Mouse (Mus musculus) bone marrow, adult 2 months (tissue): ENCODE data around the gene Nit1. TPM values are rescaled to one million over a fixed set of nuclear protein-coding genes. Genes with fewer than 3 reads are reported as not detected.
"Not testable (repeated sequence)": the region's sequence is repeated elsewhere in the genome, so short reads cannot be mapped to it uniquely, and the experiment has no call there.

Source experiments
- H3K27ac ChIP-seq: fragments of 200-500 bp; 2 replicates; pipeline ENCODE4 v1.5.1; 2012; ENCODE audit warnings: low read depth, mild to moderate bottlenecking, control low read depth, inconsistent platforms, low read length; ENCODE audit not compliant: control insufficient read depth, poor library complexity, insufficient read depth
- H3K4me1 ChIP-seq: fragments of 200-500 bp; 2 replicates; pipeline ENCODE4 v1.6.1; 2011; ENCODE audit warnings: low read length; ENCODE audit not compliant: control insufficient read depth, insufficient read depth
- H3K4me3 ChIP-seq: fragments of 200-500 bp; replicated peaks from 2 replicates; pipeline ENCODE3; 2011; ENCODE audit warnings: mild to moderate bottlenecking, low read depth, low read length, control low read depth; ENCODE audit not compliant: control insufficient read depth
- CTCF ChIP-seq: fragments of 200-500 bp; IDR thresholded peaks from 2 replicates; pipeline ENCODE4 v1.5.1; 2011; ENCODE audit warnings: low read length, control low read depth; ENCODE audit not compliant: control insufficient read depth, insufficient read depth
- POLR2A ChIP-seq: fragments of 200-500 bp; IDR thresholded peaks from 2 replicates; pipeline ENCODE4 v1.6.1; 2011; ENCODE audit warnings: low read depth, mild to moderate bottlenecking, control low read depth, low read length, borderline replicate concordance; ENCODE audit not compliant: control insufficient read depth
- WGBS: fragments of 180-500 bp; shearing (Covaris S2); methylation state at CpG from one replicate; pipeline ENCODE4 v1.1.7; 2018; 5-methylcytosine and 5-hydroxymethylcytosine counted together
- polyA plus RNA-seq: library from polyadenylated mRNA; stranded (reverse); fragments of >200 nt; gene quantifications from 2 replicates; pipeline ENCODE4 v1.2.4, GENCODE M21; 2011; ENCODE audit warnings: low replicate concordance; ENCODE audit not compliant: missing spikeins, insufficient read depth, insufficient read length

Gene Nit1
- polyA plus RNA-seq, 1 experiment, result 18.8 TPM

GRCm38 (mm10) chr1:171343922-171344677, 1.3 kb downstream of the Nit1 start:
- WGBS, result 84% methylated on average over 9 of the region's 9 CpGs
- H3K27ac ChIP-seq, result no peak overlapping the region
- no peaks in the 10 kb centered on the region; the same call in 1 of the 2 replicates for H3K4me1 ChIP-seq
- TF ChIP-seq POLR2A (no peak), CTCF (no peak)
- H3K4me3 ChIP-seq, result no peak overlapping the region

GRCm38 (mm10) chr1:171342262-171343207, 2.9 kb downstream of the Nit1 start:
- no peak for TF ChIP-seq CTCF
- TF ChIP-seq POLR2A, result no peak
- H3K27ac ChIP-seq, result no peak overlapping the region
- 93% methylated on average over 16 of the region's 16 CpGs for WGBS

DNA sequence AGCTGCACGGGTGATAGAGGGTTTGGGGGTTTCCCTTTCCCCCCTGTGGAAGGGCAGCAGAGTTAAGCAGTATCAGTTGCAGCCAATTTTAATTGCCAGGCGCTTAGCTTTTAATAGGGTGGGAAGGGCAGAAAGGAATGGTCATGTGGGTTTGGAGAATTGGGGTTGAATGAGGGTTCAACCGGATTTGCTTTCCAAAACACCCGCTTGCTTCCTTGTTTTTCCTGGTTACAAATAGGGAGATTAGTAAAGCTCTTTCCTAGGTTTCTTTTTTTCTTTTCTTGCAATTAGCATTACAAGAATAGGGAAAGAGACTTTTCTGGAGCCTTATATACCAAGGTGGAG, 15.3 kb downstream of the Nit1 start:
- TF ChIP-seq POLR2A (no peak), CTCF (no peak)
- peaks cover 1% of the 10 kb centered on the region; the same call in 1 of the 2 replicates for H3K4me1 ChIP-seq
- H3K4me3 ChIP-seq, result peak overlapping the region; percentile 82
- WGBS, result under 1% methylated on average over 4 of the region's 4 CpGs
- H3K27ac ChIP-seq, result peak overlapping the region; percentile 56; the same call in 1 of the 2 replicates

More at GRCm38 (mm10) chr1:171342262-171343207, 2.9 kb downstream of the Nit1 start:
- no peak overlapping the region for H3K4me3 ChIP-seq
- no peaks in the 10 kb centered on the region; the same call in 1 of the 2 replicates for H3K4me1 ChIP-seq

DNA sequence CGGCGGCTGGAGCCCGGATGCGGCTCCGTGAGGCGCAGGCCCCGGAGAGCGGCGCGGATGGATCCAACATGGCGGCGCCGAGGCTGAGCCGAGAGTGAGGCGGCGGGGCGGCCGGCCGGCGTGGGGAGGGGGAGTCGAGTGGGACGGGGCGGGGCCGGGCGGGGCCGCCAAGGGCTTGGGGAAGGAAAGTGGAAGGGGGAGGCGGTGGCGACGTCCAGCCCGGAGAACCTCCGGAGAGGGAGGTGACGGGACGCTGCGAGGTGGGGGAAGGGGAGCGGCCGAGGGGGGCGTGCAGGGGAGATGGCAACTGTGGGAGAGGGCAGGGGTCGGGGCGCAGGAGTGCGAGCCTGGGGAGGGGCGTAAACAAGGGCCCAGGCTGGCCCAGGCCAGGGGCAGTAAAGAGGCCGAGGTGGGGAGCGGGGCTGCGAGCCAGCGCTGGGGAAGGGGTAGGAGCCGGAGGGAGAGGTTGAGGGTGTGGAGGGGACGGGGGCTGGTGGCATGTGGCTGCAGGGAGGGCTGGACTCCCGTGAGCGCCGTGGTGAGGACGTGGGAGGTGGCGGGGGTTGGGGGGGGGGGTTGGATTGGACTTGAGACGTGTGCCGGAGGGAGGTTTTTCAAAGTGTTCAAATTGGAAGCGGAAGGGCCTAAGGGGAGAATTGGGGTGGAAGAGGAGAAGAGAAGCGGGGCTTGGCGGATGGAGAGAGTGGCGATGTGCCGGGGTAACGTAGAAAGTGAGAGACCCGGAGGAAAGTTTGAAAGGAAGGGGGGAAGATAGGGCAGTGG, 15.8 kb downstream of the Nit1 start:
- peak; percentile 39; the same call in 1 of the 2 replicates for TF ChIP-seq POLR2A
- TF ChIP-seq CTCF, result no peak

GRCm38 (mm10) chr1:171328839-171329432, 16.5 kb downstream of the Nit1 start, which contains the start of gene Dedd:
Gene Dedd (plus strand): TSS chr1:171329145.
- H3K4me3 ChIP-seq, result peak within 1 kb of the TSS; percentile 85
- 2% methylated on average over 48 of the region's 48 CpGs for WGBS
- peaks cover 1% of the 10 kb centered on the region; the same call in 1 of the 2 replicates for H3K4me1 ChIP-seq
- peak within 1 kb of the TSS; percentile 99 for H3K27ac ChIP-seq
- TF ChIP-seq POLR2A, result peak; percentile 44; the same call in 1 of the 2 replicates
- TF ChIP-seq CTCF, result no peak; the same call in 1 of the 2 replicates

More for the DNA sequence above, 15.8 kb downstream of the Nit1 start:
- Histone ChIP-seq H3K4me3 (peak overlapping the region; percentile 82), H3K4me1 (peaks cover 1% of the 10 kb centered on the region; the same call in 1 of the 2 replicates), H3K27ac (peak overlapping the region; percentile 99)
- 2% methylated on average over 52 of the region's 61 CpGs for WGBS

- peaks cover 1% of the 10 kb centered on the region; the same call in 1 of the 2 replicates for H3K4me1 ChIP-seq
- no peak for TF ChIP-seq CTCF
- no peak for TF ChIP-seq POLR2A
- peak overlapping the region; percentile 99; the same call in 1 of the 2 replicates for H3K27ac ChIP-seq
- H3K4me3 ChIP-seq, result peak overlapping the region; percentile 85
- 33% methylated on average over 9 of the region's 9 CpGs for WGBS
Observed at GRCm38 (mm10) chr1:171328244-171328643, 17.2 kb downstream of the Nit1 start.

DNA sequence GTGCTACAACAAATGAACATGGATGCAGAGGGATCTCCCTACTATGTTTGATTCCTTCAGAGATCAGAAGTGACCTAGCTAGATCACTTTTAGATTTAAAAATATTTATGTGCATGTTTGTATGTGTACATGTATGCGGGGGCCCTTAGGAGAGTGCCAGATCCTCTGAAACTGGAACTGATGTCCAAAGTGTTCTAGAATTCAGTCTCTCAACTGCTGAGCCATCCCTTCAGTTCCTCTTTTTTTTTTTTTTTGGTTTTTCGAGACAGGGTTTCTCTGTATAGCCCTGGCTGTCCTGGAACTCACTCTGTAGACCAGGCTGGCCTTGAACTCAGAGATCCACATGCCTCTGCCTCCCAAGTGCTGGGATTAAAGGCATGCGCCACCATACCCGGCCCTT, 18.9 kb downstream of the Nit1 start:
- WGBS, result 32% methylated on average over 4 of the region's 4 CpGs
- H3K4me1 ChIP-seq, H3K27ac ChIP-seq, H3K4me3 ChIP-seq: not testable (repeated sequence)

DNA sequence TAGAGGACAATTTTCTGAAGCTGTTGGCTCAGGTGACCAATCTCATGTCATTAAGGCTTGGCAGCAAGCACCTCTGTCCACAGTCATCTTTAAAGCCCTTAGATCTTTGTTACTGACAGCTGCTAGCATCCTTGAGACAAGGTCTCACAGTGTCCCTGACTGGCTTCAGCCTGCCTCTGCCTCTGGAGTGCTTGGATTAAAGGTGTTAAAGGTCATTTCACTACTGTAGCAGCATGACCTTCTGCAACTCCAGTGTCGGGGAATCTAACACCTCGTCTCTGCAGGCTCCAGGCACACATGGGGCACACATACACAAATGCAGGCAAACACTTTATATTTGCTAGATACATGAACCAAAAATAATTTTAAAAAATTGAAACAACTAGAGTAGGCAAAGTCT, 19.9 kb downstream of the Nit1 start:
- no peak overlapping the region for H3K27ac ChIP-seq
- H3K4me3 ChIP-seq, result no peak overlapping the region
- 89% methylated on average over 2 of the region's 2 CpGs for WGBS
- H3K4me1 ChIP-seq, result no peaks in the 10 kb centered on the region; the same call in 1 of the 2 replicates
- no peak for TF ChIP-seq CTCF
- no peak for TF ChIP-seq POLR2A
